Mouse (Mus musculus) embryo, embryonic 10 days (tissue): Measurements from ENCODE around the gene Hacl1.

Source experiments
- DNase-seq: peaks from one replicate; pipeline ENCODE4 v3.0.0-alpha.2; 2015; ENCODE audit warnings: low spot score

Hacl1 gene

GRCm38 (mm10) chr14:31574903-31575665 lies 66.0 kb downstream of the Hacl1 start:
- DNase-seq, result no peak

DNA sequence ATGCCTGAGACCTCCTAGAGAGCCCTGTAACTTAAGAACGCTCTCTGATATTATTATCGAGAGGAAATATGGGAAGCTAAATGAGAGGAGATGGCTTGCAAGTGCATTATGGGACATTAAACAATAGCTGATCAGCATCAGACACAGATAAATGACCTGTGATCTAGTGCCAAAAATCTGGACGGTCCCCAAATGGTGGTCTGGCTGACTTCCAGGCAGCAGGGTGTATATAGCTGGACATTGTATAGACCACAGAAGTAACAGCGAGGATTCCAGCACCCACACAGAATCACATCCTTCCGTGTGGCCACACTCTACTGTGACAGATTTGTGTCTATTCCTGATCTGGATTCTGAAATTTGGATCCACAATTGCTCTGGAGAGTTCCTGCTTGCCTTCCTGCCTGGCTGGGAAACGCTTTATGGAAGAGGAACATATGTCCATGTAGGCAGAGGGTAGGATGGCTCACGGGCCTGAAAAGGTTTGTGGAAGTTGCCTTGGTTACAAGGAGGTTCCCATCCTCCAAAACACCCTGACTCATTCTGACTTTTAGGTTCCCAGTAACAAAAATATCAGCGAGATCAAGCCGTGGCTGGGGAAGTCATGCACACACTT lies 68.4 kb downstream of the Hacl1 start:
- DNase-seq, result no peak

DNA sequence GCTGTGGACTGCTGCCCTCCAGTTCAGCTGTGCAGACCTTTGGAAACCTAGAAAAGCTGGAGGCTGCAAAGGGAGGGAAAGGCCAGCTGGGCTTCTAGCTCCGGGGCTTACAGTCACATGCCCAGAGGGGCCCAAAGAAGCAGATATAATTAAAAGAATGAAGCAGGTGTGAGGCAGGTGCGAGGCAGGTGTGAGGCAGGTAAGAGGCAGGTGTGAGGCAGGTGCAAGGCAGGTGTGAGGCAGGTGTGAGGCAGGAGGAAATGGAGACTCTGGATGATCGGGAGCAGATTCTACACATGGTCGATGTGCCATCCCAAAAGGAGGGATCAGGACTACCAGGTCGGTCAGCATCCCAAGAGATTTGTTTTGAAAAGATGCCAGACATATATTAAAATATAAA lies 69.7 kb downstream of the Hacl1 start:
- no peak for DNase-seq

GRCm38 (mm10) chr14:31570131-31570951 lies 70.7 kb downstream of the Hacl1 start:
- DNase-seq, result no peak

DNA sequence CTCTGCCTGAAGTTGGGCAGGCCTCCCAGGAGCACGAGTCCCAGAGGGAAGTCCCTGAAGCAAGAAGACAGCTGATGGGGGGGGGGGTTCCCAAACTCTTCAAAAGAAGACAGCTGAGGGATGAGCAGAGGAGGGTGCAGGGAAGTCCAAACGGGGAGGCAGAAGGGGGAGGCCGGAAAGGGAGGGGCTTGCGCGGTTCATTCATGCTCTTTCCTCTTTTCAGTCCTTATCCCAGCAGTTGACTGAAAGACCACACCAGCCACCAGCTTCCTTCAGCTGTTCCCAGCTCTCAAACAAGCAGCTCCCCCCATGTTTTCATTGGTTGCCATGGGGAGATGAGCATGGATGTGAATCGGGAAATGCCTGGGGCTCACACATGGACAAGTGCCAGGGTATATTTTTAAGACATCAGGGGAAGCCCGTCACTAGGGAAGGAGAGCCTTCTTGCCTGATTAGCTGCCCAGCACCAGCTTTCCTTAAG lies 71.9 kb downstream of the Hacl1 start:
- no peak for DNase-seq

- DNase-seq, result peak; percentile 35
Observed at GRCm38 (mm10) chr14:31565478-31566212, 75.4 kb downstream of the Hacl1 start.

DNA sequence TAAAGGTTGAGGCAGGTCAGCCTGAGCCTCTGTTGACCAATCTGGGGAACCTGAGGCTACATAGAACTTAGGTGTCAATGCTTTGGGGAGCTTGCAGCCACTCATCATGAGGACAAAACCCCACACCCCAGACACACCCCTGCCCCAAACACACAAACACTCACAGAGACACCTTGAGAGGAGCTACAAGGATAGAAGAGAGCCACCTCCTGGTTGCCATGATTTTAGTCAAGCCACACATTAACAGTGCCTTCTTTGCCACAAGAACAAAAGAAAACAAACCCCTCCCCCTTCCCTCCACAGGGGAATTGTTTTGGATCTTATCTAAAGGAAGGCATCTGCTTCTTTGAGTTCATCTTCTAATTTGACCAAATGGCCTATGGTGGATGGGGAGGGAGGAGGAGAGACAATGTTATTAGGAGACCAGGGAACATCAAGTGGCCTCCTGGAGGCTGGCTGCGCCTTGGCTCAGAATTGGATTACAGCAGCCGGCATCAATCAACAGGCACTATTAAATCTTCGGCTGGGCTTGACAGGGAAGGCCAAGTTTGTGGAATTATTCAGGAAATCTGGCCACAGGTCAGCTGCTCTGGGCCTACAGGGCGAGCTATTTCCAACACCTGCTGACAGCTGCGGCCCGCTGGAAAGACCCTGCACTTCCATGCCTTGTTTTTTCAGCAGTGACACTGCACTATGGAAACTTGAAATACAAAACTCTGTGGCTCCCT lies 76.5 kb downstream of the Hacl1 start:
- peak; percentile 69 for DNase-seq

DNA sequence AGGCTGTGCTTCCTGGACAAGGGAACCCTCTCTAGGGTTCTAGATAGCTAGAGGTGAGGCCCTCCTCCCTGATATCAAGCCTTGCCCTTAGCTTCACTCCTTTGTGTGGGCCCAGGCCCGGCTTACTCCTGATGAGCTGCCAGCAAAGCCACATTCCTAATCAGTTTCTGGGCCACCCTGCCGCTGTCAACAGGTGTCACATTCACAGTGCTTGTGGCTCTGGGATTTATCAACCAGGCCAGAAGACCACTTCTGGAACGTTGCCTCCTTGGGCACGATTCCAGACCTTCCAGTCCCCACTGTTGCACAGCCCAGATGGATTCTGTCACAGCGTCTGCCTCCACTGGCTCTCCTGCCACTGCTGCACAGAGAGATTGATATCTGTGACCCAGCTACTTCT lies 80.2 kb downstream of the Hacl1 start:
- no peak for DNase-seq

DNA sequence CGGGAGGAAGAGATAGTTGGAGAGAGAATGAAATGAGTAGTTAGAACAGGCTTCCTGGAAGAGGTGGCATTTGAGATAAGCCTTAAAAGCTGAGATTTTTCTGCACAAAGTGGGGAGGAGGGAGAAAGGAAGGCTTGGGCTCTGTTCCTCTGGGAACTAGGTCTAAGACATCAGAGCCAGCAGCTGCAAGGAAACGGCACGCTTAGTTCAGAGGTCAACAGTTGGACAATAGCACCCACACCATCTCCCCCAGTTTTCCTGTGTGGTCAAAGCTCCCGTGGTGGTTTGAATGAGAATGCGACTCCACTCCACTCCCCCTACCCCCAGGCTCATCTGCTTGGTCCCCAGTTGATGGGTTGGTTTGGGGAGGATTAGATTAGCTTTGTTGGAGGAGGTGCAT lies 81.9 kb downstream of the Hacl1 start:
- DNase-seq, result no peak

- no peak for DNase-seq
Observed at GRCm38 (mm10) chr14:31557784-31558183, 83.3 kb downstream of the Hacl1 start.

GRCm38 (mm10) chr14:31557273-31557672 lies 83.8 kb downstream of the Hacl1 start:
- DNase-seq, result no peak

GRCm38 (mm10) chr14:31556526-31557260 lies 84.4 kb downstream of the Hacl1 start:
- DNase-seq, result no peak

DNA sequence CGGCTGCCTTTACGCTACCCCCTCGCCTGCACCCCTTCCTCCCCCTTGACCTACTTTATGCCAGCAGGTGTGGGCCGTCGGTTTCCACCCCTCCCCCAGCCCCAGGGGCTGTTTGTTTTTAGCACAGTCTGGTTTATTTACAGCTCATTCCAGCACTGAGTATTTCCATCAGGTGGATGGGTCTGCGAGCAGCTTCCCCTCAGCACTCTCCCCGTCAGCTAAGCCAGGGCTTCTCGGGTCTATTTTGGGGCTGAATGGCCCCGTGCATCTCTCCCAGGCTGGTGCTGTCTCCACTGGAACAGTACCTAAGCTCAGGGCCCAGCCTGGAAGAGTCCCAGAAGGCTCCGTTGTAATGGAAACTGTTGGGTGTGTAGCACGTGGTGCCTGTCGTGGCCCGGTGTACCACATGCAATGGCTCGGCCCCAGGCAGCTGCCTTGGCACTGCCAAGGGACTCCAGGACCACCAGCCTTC lies 85.1 kb downstream of the Hacl1 start:
- no peak for DNase-seq

GRCm38 (mm10) chr14:31555021-31555420 lies 86.1 kb downstream of the Hacl1 start:
- DNase-seq, result no peak
